Mouse (Mus musculus) erythroblast, embryonic 14.5 days (primary cell): ENCODE measurements around the gene Aoah. TPM values are rescaled to one million over a fixed set of nuclear protein-coding genes. Genes with fewer than 3 reads are reported as not detected.

Source experiments
- H3K27me3 ChIP-seq: 2 replicates; pipeline ENCODE4 v1.6.1; 2012; ENCODE audit warnings: inconsistent platforms; ENCODE audit not compliant: control insufficient read depth
- H3K36me3 ChIP-seq: 2 replicates; pipeline ENCODE4 v1.6.1; 2012; ENCODE audit warnings: mild to moderate bottlenecking, inconsistent platforms; ENCODE audit not compliant: control insufficient read depth
- H3K4me1 ChIP-seq: 2 replicates; pipeline ENCODE4 v1.6.1; 2012; ENCODE audit warnings: inconsistent platforms; ENCODE audit not compliant: control insufficient read depth
- H3K4me3 ChIP-seq: replicated peaks from 2 replicates; pipeline ENCODE3; 2012; ENCODE audit warnings: moderate library complexity, mild to moderate bottlenecking, inconsistent platforms
- H3K9me3 ChIP-seq: 2 replicates; pipeline ENCODE4 v1.6.1; 2012; ENCODE audit warnings: low read length, inconsistent platforms, mixed read lengths; ENCODE audit not compliant: control insufficient read depth
- GATA1 ChIP-seq: IDR thresholded peaks from 2 replicates; pipeline ENCODE4 v1.6.1; 2012; ENCODE audit warnings: low read length, inconsistent platforms, mixed read lengths
- TAL1 ChIP-seq: IDR thresholded peaks from 3 replicates; pipeline ENCODE4 v1.6.1; 2012; ENCODE audit warnings: low read length, inconsistent platforms, mixed read lengths
- polyA plus RNA-seq: library from polyadenylated mRNA; stranded (reverse); fragments of >175 nt; gene quantifications from 2 replicates; pipeline ENCODE4 v1.2.3, GENCODE M21; 2012

The Aoah gene
- polyA plus RNA-seq, 1 experiment = not detected

DNA sequence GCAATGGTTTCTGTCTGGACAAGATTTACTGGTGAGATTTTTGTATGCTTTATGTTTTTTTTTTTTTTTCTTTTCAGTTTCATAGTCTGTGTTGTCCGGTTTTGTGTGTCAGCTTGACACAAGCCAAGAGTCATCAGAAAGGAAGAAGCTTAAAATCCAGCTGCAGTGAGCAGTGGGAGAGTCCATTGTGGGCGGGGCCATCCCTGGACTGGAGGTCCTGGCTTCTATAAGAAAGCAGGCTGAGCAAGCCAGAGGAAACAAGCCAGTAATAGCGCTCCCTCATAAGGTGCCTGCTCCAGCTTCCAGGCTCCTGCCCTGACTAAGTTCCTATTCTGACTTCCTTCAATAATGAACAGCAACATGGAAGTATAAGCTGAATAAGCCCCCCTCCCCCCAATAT lies 6.7 kb downstream of the Aoah start:
- Histone ChIP-seq H3K27me3 (no peaks in the 10 kb centered on the region), H3K36me3 (no peaks in the 10 kb centered on the region), H3K4me1 (no peaks in the 10 kb centered on the region), H3K9me3 (no peaks in the 10 kb centered on the region), H3K4me3 (no peak overlapping the region)
- TF ChIP-seq TAL1 = no peak
- TF ChIP-seq GATA1 = no peak

DNA sequence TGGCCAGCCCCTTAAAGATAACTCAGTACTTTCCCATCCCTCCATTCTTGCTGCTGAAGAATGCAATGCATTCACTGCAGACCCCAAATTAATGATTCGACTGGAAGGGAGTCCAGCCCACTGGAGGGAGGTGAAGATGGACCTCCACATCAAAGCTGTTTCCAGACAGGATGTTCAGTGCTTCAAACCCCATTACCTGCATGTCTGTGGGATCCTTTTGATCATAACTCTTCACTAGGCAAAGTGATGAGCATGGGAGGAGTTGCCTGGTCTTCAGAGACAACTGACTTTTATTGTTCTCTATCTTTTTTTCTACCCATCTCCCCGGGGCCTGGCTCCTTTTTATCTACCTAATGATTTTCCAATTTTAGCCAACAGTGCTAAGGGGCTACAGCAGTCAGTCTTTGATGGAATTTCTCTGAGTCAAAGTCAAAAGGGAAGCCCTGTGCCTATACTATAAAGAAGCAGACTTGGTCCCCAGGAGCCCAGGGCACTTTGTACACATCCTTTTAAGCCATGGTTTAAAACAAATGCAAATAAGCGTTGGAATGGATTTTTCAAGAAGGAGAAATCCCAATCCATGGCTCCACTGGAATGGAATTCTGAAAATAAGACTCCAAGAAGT lies 18.0 kb downstream of the Aoah start:
- Histone ChIP-seq H3K4me3 (no peak overlapping the region), H3K9me3 (no peaks in the 10 kb centered on the region), H3K27me3 (no peaks in the 10 kb centered on the region), H3K4me1 (no peaks in the 10 kb centered on the region), H3K36me3 (no peaks in the 10 kb centered on the region)
- TF ChIP-seq TAL1 (no peak), GATA1 (no peak)

DNA sequence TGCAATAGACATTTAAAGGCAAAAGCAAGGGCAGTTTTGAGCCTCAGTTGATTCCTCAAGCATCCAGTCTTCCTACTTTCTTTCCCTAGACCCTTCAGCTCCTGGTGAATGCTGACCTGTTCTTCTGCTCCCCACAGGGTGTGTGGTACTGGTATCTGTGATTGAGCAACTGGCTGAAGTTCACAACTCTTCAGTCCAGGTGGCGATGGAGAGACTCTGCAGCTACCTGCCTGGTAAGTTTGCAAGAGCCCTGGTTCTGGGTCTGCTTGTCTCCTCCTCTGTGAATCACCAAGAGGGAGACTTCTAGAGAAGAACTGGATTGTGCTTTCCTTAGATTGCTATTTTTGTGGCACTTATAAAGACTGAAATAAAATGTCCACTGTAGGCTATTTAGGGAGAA lies 22.5 kb downstream of the Aoah start:
- Histone ChIP-seq H3K4me1 (no peaks in the 10 kb centered on the region), H3K4me3 (no peak overlapping the region)
- TF ChIP-seq GATA1 (no peak), TAL1 (no peak)

DNA sequence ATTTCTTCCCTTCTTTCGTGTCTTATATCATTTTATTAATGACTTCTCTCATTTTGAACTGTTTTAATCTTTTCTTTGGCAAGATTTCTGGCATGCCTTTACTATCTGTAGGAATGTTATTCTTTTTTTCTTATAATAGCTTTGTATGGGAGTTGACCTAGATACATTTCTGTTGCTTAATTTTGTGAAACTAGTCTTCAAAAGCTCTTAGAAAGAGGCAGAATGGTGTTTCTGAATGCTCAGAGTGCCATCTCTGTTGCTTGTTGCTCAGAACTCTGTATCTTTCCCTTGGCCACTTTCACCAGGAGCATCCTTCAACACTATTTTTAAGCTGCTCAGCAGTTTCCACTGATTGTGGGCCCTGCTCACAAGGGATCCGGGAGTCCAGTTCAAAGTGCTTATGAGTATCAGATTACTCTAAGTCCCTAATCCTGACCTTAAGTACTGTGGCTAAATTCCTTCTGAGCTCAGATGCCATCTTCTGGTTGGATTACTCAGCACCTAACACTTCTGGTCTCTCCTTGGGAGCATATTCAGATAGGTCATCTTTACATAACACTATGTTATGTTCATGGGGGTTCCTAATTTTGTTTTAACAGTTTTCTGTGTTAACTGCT lies 26.9 kb downstream of the Aoah start:
- Histone ChIP-seq H3K27me3 (no peaks in the 10 kb centered on the region), H3K9me3 (no peaks in the 10 kb centered on the region), H3K36me3 (no peaks in the 10 kb centered on the region), H3K4me1 (no peaks in the 10 kb centered on the region), H3K4me3 (no peak overlapping the region)
- TF ChIP-seq TAL1 = no peak
- no peak for TF ChIP-seq GATA1

More for the DNA sequence above, 22.5 kb downstream of the Aoah start:
- Histone ChIP-seq H3K36me3 (no peaks in the 10 kb centered on the region), H3K9me3 (no peaks in the 10 kb centered on the region), H3K27me3 (no peaks in the 10 kb centered on the region)

DNA sequence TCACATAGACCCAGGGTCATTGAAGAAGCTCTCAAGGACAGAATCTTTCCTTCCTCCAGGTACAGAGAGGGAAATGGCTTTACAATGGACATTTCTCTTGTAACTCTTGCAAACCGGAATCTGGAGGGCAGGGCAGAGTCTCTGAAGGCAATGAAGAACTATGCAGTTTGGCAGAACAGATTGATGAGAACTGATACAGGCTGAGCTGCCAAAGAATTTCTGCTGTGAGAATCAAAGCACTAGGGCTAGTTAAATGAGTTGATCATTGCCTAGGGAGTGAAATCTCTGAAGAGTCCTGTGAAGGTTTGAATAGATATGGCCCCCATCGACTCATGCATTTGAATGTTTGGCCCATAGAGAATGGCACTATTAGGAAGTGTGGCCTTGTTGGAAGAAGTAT lies 34.8 kb downstream of the Aoah start:
- Histone ChIP-seq H3K27me3 (no peaks in the 10 kb centered on the region), H3K36me3 (no peaks in the 10 kb centered on the region), H3K4me3 (no peak overlapping the region), H3K9me3 (no peaks in the 10 kb centered on the region), H3K4me1 (no peaks in the 10 kb centered on the region)
- TF ChIP-seq TAL1 = no peak
- no peak for TF ChIP-seq GATA1

DNA sequence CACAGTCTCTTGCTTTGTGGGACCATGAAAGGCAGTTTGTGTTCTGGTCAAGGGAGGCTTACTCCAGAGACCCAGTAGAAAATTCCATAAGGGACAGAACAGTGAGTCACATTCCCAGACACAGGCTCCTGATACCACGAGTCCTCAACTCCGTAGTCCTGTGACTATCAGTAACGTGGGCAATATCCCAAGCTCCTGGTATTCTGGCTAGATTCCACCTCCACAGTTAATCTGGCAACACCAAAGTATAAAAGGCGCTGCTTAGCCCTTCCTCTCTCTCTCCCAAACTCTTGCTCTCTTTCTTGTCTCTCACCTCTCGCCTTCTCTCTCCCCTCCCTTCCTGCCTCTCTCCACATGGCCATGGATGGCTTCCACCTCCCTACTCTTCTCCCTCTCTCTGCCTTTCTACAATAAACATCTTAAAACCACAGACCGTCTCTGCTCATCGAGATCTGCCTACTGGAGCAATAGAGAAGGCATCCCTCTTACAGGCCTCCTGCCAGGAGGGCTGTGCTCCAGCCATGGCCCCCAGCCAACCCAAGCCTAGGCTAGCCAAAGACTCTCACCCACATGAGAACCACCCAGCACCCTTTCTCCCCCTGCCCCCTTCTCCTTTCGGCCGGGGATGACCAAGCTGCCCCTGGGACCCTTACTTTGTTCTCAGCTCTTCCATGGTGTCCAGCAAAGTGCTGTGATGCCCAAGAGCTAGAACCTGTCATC lies 35.4 kb downstream of the Aoah start:
- no peak for TF ChIP-seq TAL1
- TF ChIP-seq GATA1 = no peak
- Histone ChIP-seq H3K9me3 (no peaks in the 10 kb centered on the region), H3K4me1 (no peaks in the 10 kb centered on the region), H3K36me3 (no peaks in the 10 kb centered on the region), H3K4me3 (no peak overlapping the region), H3K27me3 (no peaks in the 10 kb centered on the region)

DNA sequence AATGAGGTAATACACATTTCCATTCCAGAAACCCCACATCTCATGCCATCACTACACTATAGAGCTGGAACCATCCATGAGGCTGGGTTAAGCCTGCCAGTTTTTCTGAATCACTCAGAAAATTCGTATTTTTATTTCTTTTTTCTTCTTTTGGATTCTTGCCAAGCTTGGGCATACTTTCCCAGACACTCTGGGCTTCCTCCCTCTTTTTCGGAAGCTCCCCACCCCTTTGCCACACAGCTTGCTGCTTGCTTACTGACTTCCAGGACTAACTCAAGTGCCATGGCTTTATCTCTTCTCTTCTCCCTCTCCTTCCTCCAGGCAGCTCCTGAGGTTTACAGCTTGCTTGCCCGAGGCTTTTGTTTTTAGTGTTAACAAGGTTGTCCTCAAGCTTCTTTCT lies 62.0 kb downstream of the Aoah start:
- H3K9me3 ChIP-seq = no peaks in the 10 kb centered on the region
- TF ChIP-seq TAL1 (no peak), GATA1 (no peak)
- no peak overlapping the region for H3K4me3 ChIP-seq
- H3K27me3 ChIP-seq = no peaks in the 10 kb centered on the region
- no peaks in the 10 kb centered on the region for H3K4me1 ChIP-seq
- H3K36me3 ChIP-seq = no peaks in the 10 kb centered on the region

DNA sequence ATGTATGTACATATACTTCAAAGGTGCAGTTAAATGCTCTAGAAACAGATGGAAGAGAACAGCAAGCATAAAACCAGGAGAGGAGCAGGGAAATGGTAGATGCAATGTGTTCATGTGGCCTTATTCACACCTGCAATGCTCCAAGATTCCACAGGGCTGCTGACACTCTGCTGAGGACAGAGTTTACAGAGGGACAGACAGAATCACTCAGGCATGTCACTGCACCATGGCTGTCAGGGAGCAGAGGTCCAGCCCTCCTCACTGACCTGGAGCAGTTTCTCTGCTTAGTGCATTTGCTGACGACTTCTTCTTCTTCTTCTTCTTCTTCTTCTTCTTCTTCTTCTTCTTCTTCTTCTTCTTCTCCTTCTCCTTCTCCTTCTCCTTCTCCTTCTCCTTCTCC lies 105.5 kb downstream of the Aoah start:
- Histone ChIP-seq H3K27me3 (no peaks in the 10 kb centered on the region), H3K36me3 (no peaks in the 10 kb centered on the region), H3K4me3 (no peak overlapping the region), H3K9me3 (no peaks in the 10 kb centered on the region), H3K4me1 (no peaks in the 10 kb centered on the region)
- no peak for TF ChIP-seq GATA1

DNA sequence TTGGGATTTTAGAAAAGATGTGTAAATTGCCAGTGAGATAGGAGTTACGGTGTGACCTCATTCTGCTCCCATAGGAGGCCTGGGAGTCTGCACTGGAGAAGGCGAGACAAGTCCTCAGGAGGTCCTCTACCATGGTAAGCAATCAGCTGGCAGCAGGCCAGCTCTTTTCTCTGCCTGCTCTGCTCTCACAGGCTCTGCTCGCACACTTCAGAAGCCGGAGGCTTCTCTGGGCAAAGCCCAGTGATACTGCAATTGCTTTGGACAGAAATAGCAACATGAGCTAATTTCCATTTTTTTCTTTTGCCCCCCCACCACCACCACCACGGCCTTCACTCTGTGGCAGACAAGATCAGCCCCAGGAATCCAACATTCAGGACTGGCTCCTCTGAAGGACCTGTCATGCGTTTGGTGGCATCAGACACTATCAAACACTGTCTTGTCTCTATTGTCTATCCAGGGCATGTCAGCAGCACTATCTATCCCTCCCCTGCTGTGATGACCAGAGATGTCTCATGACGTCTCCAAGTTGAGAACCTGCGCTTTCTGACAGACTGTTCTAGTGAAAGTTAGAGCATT lies 106.6 kb downstream of the Aoah start:
- Histone ChIP-seq H3K4me1 (no peaks in the 10 kb centered on the region), H3K9me3 (no peaks in the 10 kb centered on the region), H3K27me3 (no peaks in the 10 kb centered on the region), H3K36me3 (no peaks in the 10 kb centered on the region), H3K4me3 (no peak overlapping the region)
- no peak for TF ChIP-seq TAL1
- no peak for TF ChIP-seq GATA1
